Mouse (Mus musculus): ENCODE results near the gene Rcl1. TPM values are rescaled to one million over a fixed set of nuclear protein-coding genes. Genes with fewer than 3 reads are reported as not detected.

The Rcl1 gene
- 1 to 10 TPM; 6.4 to 8.4 TPM for total RNA-seq (2023)

GRCm38 (mm10) chr19:29100874-29101542, at the start of gene Rcl1:
Gene Rcl1 (plus strand): TSS chr19:29101375.

Other genes starting within 250 kb of the Rcl1 start
- gene Plpp6, start 137.4 kb upstream of the Rcl1 start, total RNA-seq (2023), result 1 to 10 TPM; 7.3 to 7.6 TPM
- gene 4430402I18Rik, start 133.6 kb upstream of the Rcl1 start, total RNA-seq (2023), result under 1 TPM in 1 of 2 experiments, not detected in 1; 0.33 TPM
- 10 to 100 TPM; 37.5 to 38.0 TPM for gene Cdc37l1, start 111.0 kb upstream of the Rcl1 start, total RNA-seq (2023)
- gene Ak3, start 53.4 kb upstream of the Rcl1 start, total RNA-seq (2023), result 10 to 100 TPM; 12.6 to 13.5 TPM
- gene Jak2, start 150.5 kb downstream of the Rcl1 start, total RNA-seq (2023), result 10 to 100 TPM; 43.0 to 47.1 TPM
- gene Insl6, start 224.0 kb downstream of the Rcl1 start, total RNA-seq (2023), result not detected
- not detected for gene Rln1, start 233.3 kb downstream of the Rcl1 start, total RNA-seq (2023)

Data from neutrophil, adult 59 days (primary cell).